Mouse (Mus musculus) layer of hippocampus, adult 2 months (tissue): ENCODE measurements around the gene Ankrd16. TPM values are rescaled to one million over a fixed set of nuclear protein-coding genes. Genes with fewer than 3 reads are reported as not detected.
A peak's percentile ranks its signal among the peaks of the same experiment; 100 is the strongest.

Source experiments
- DNase-seq, 2 experiments: peaks; one replicate each; pipeline ENCODE4 v3.0.0; 2022; ENCODE audit warnings: low spot score in 2 of 2
- H3K27ac ChIP-seq: fragments of 200-600 bp; 2 replicates; pipeline ENCODE4 v1.8.1; 2022
- H3K4me3 ChIP-seq: fragments of 200-600 bp; 2 replicates; pipeline ENCODE4 v1.8.1; 2022; ENCODE audit warnings: mild to moderate bottlenecking
- CTCF ChIP-seq: fragments of 200-600 bp; conservative IDR thresholded peaks from 2 replicates; pipeline ENCODE4 v1.8.1; 2022; ENCODE audit warnings: antibody characterized with exemption, mild to moderate bottlenecking, moderate library complexity
- total RNA-seq, 2 experiments: library from RNA; stranded (reverse); gene quantifications; 2 replicates each; pipeline ENCODE4 v1.2.3; 2021

Gene Ankrd16
- total RNA-seq, 2 experiments from 2014 or later: 58.9 to 61.8 TPM

DNA sequence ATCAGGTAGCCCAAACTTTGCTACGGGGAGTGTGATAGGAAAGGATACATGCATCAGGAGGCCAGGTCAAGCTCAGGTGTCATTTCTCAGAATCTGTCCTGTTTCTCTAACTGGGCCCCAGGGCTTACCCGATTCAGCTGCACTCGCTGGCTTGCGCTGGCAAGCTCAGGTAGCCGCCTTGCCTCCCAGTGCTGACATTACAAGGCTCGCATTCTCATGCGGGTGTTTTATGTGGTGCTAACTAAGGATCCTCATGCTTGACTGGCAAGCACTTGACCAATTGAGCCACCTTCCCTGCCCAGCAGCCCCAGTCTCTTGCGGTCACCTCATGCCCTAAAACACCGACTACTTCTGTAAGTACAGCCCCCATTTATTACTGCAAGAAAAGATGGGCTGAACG is 3.2 kb upstream of the Ankrd16 start:
- H3K27ac ChIP-seq: no peak overlapping the region
- H3K4me3 ChIP-seq: no peak overlapping the region
- DNase-seq: no peak
- no peak for TF ChIP-seq CTCF

DNA sequence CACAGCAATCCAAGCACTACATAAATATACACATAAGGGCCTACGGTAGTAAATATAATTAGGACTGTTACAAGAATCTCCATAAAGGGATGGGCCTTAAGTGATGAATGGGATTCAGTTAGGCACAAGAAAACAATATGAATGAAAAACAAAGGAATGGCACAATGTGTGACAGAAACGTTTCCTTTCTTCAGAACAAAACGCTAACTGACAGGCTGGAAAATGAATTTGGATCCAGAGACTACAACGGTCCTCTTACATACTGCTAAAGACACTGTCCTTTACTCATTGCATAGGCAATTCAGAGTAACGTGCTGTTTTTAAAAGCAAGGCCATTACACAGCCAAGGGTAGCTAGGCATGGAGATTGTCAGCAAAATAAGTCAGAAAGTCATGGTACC is 2.6 kb upstream of the Ankrd16 start:
- TF ChIP-seq CTCF: no peak
- no peak overlapping the region for H3K27ac ChIP-seq
- H3K4me3 ChIP-seq: no peak overlapping the region
- DNase-seq: no peak

DNA sequence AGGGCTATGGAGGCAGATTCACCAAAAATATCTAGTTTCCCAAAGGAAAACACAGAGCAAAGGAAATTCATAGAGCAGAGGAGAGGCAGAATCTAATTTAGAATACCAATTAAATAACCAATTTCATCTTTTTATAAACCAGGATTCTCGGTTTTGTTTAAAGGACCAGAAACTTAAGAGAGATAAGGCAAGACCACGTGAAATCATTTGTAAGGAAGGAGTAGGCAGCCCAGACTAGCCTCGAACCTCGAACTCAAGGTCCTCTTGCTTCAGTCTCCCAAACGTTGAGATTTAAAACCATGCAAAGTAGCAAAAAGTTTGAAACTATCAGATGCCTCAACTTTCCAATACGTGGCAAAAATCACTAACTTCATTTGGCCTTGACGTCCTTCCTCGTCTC is 1.3 kb upstream of the Ankrd16 start:
- Histone ChIP-seq H3K4me3 (peak overlapping the region; percentile 96), H3K27ac (peak overlapping the region; percentile 93)
- DNase-seq: no peak
- no peak for TF ChIP-seq CTCF

DNA sequence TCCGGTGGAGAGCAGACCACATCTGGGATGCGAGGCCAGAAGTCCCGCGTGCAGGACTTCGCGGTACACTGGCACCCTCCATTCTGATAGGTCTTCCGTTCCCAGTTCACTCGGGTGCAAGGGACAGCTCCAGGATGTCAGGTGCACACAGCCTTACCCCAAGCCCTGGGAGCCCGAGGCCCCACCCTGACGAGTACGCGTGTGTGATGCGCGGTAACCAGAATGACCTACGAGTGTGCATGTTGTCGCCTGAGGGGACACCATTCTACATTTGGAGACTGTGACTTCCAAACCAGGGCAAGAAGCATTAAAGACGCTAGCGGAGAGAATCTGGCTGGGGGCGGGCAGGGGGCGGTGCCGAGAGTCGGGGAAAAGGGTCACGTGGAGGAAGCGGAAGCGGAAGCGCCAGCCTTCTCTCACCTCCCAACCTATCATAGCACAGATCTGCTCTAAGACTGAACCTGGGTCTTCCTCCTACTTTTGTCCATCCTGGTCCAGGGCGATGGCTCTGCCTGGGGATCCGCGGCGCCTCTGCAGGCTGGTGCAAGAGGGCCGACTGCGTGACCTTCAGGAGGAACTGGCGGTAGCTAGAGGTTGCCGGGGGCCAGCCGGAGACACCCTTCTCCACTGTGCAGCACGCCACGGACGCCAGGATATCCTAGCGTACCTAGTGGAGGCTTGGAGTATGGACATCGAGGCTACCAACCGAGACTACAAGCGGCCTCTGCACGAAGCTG is 579 bp downstream of the Ankrd16 start:
- peak; percentile 57 for TF ChIP-seq CTCF
- H3K4me3 ChIP-seq: peak overlapping the region; percentile 96
- peak overlapping the region; percentile 98 for H3K27ac ChIP-seq
- peak; percentile 82 to 87 for DNase-seq

DNA sequence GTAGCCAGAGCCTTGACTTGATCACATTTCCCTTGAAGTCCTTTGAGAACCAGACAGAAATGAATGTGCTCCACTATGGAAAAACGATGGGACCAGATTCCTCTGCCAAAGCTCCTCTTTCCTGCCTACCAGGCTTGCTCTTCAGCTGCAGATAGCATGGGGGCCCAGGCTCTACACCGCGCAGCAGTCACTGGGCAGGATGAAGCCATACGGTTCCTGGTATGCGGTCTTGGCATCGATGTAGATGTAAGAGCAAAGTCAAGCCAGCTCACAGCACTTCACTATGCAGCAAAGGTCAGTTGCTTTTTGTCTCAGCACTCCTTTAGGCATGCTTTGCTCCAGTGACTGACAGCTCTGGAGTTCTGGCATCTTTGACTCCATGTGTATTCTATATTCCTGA is 6.5 kb downstream of the Ankrd16 start:
- no peak overlapping the region for H3K27ac ChIP-seq
- H3K4me3 ChIP-seq: no peak overlapping the region
- no peak for TF ChIP-seq CTCF
- no peak for DNase-seq

DNA sequence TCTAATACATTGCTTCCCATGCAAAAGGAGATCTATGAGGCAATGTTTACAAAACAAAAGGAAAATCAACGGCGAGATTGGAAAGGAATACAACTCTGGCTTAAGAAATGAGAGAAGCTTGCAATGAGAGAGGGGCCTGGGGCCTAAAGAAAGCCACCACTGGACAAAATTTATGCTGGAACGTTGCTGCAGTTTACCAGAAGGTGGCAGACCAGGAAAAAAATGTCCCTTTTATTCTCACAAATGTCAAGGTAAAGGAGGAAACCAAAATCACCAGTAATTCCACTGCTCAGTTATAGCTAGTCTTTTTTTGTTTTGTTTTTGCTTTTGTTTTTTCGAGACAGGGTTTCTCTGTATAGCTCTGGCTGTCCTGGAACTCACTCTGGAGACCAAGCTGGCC is 17.0 kb downstream of the Ankrd16 start:
- Histone ChIP-seq H3K27ac (no peak overlapping the region), H3K4me3 (no peak overlapping the region)
- no peak for DNase-seq

DNA sequence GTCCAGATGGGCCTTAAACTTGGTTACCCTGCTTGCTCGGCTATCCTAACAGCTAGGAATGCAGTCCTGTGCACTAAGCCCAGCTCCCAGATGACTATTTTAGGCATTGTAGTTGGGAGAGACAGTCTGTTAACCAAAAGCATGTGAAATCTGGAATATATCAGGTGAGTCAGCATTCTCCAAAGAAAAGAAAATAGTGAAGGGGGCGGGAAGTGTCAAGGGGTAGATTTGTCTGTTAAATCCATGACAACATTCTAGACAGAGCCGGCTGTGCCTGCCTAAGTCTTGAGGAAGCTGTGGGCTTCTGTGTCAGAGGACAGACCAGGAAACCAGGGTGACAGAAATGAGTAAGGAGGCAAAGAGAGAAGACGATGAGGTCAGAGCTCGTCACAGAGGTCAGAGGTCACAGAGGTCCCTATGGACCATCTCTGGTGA is 20.3 kb downstream of the Ankrd16 start:
- H3K4me3 ChIP-seq: no peak overlapping the region
- no peak for TF ChIP-seq CTCF
- no peak overlapping the region for H3K27ac ChIP-seq
- DNase-seq: no peak

More for the DNA sequence above, 17.0 kb downstream of the Ankrd16 start:
- peak; percentile 70 for TF ChIP-seq CTCF

DNA sequence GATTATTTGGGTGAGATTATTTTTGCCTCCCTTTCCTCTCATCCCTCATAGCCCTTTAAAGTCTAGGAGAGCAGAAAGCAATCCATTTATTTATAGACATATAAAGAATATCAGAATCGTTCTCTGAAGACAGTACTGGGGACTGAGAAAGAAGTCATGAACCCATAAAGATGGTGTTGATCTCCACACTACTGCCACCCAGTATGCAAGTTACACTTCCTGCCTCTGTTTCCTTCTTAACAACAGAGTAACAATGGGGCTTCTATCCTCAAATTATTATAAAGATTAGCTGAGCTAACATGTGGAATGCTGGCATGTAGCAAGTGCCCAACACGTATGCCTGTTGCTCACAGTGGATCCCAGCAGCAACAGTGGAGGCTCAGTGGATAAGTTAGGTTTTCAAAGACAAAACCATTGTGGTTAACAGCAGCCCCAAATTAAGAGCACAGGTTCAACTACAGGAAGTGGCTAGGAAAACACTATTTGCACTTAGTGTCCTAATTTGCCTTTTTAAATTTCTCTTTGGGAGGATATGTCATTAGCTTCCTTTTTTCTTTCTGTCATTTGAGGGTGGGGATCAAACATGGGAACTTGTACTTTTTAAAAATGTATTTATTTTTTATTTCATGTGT is 23.7 kb downstream of the Ankrd16 start:
- no peak for DNase-seq
- Histone ChIP-seq H3K4me3 (no peak overlapping the region), H3K27ac (no peak overlapping the region)
- no peak for TF ChIP-seq CTCF

Other genes with a start within 250 kb of the Ankrd16 start
- gene Pfkfb3, start 223.8 kb upstream of the Ankrd16 start, total RNA-seq: 10 to 100 TPM; 36.8 to 40.1 TPM
- 10 to 100 TPM; 85.7 to 86.6 TPM for gene Rbm17, start 173.7 kb upstream of the Ankrd16 start, total RNA-seq
- gene Gm17490, start 151.6 kb upstream of the Ankrd16 start, total RNA-seq: not detected
- gene Il2ra, start 135.1 kb upstream of the Ankrd16 start, total RNA-seq: under 1 TPM in 1 of 2 experiments, not detected in 1; 0.13 TPM
- 1 to 10 TPM; 6.2 to 8.0 TPM for gene Il15ra, start 72.6 kb upstream of the Ankrd16 start, total RNA-seq
- gene Fbh1, start 294 bp upstream of the Ankrd16 start, total RNA-seq: 10 to 100 TPM; 74.0 to 88.5 TPM